Mouse (Mus musculus): ENCODE data around the gene Lhx2.

The Lhx2 gene

DNA sequence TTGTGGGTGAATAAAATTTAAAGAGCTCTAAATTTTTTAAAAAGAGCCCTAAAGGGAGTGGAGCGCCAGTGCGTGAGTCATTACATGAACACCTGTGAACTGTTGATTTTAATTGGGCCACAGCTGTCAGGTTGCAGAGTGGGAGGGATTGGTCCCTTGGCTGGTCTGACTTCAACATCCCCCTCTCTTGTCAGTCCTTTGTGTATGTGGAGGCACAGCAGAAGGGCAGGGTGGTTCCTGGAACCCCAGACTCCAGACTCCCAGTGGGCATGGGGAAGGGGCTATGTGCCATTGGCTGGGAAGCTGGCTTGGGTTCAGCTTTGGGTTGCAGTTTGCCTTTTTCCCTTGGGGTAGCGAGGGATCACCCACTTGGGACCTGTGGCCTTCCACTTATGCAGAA lies 70.2 kb downstream of the Lhx2 start:
- DNase-seq (ENCODE audit: low spot score): no peak

DNA sequence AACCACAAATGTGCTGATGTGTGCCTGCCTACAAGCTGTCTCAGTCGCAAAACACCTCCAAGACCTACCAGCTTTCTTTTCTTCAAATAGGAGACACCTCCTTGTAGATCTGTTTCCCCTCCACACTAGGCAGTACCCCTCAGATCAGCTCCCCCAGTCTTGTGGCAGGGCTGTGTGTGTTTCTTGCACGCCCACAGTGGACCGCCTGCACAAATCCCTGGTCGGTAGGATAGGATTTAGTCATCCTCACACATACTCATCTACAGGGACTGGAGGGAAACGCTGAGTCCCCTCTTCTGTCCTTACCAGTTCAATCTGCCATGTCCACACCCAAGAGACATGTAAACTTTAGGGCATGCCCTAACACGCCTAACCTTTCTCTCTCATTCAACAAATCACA lies 71.1 kb downstream of the Lhx2 start:
- DNase-seq (ENCODE audit: low spot score): no peak

DNA sequence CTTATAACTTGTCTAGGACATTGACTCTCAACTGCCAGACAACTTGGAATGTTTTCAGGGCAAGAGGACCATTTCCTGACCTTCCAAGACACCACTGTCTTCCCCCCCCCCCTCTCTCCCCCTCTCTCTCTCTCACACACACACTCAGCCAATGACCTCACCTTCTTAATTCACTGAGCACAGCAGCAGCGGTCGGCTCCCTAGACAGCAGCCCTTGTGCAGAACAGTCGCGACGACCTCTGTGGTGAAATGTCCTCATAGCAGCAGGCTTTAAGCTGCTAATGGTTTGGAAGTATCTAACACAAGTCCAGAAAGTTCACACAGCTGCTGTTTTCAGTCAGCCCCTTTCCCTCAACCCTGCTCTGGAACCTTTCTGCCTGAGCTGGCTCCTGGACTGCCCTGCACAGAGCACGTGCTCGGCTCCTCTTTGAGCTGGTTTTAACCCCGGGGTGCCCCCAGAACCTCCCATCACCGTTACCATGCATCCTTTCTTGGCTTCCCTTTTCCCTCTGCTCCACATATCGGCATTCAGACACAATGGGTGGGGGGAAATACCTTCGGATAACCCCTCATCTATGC lies 73.6 kb downstream of the Lhx2 start:
- DNase-seq (ENCODE audit: low spot score): no peak

DNA sequence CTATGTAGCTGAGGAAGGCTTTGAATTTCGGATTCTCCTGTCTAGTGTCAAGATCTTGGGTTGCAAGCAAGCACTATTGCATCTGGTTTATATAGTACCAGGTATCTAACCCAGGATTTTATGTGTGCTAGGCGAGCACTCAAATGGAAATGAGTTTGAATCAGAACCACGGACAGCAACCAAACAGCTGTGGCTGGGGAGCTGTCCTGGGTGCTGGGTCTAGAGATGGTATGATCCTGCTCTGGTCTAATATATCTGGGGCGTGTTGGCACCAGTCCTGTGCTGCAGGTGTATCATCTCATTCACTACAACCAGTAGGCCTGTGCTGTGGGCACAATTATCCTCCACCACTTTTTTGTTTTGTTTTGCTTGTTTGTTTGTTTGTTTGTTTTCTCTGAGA lies 78.9 kb downstream of the Lhx2 start:
- peak; percentile 46 for DNase-seq (ENCODE audit: low spot score)

Data from yolk sac, embryonic 10.5 days (tissue).